Mouse (Mus musculus) MEL-GATA-1-ER (cell line): Measurements from ENCODE around the gene Cnr2.
"Not testable (repeated sequence)": the region's sequence is repeated elsewhere in the genome, so short reads cannot be mapped to it uniquely, and the experiment has no call there.

Experiments used
- DNase-seq: peaks from one replicate; pipeline ENCODE4 v3.0.0-alpha.2; 2012; ENCODE audit warnings: low read depth; ENCODE audit errors: extremely low read depth

Gene Cnr2

DNA sequence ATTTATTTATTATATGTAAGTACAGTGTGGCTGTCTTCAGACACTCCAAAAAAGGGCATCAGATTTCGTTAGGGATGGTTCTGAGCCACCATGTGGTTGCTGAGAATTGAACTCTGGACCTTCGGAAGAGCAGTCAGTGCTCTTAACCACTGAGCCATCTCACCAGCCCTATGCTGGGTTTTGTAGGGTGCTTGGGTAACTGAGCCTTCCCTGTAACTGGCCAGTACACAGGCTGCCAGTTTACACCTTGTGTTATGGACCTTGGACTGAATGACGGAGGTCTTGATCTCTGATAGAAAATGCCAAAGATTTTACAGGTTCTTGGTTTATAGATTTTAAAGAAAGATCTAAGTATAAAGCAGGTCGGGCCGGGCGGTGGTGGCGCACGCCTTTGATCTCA, 35.0 kb downstream of the Cnr2 start:
- DNase-seq, result no peak

DNA sequence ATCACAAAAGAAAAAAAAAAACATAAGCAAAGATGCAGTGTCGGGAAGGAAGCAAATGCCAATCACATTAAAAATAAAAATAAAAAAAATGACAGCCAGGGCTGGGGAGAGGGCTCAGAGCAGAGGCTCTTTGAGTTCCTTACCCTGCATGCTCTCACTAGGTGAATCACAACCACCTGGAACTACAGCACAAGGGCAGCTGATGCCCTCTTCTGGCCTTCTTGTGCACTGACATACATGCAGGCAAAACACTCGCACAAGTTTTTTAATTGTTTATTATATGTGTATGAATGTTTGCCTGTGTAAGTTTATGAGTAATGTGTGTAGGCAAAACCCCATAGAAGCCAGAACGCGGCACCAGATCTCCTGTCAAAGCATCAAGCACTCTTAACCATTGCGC, 36.6 kb downstream of the Cnr2 start:
- no peak for DNase-seq

DNA sequence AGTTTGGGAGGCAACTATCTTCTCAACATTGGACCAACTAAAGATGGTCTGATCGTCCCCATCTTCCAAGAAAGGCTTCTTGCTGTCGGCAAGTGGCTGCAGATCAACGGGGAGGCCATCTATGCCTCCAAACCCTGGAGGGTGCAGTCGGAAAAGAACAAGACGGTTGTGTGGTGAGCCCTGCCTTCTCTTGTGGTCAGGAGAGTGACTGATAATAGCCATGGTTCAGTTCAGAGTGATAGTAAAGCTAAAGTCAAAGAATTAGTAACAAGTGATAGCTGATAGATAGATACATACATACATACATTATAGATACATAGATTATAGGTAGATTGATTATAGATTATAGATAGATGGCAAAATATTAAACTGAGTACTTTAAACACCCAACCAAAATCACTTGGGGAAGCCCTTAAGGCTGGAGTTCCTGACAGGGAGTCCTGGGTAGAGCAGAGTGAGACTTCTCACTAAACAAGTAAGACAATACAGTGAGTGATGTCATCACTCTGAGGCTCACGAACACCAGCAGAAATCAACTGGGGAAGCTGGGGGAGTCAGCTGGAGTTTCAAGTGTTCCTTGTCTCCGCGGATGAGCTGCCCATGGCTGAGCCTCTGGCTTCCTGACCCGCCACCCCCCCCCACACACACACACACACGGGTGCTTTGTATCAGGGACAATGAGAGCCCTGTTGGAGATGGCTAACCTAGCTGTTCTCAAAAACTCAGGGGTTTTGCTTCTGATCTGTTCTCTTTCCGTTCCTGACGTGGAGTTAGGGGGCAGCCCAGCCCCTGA, 39.7 kb downstream of the Cnr2 start:
- no peak for DNase-seq

DNA sequence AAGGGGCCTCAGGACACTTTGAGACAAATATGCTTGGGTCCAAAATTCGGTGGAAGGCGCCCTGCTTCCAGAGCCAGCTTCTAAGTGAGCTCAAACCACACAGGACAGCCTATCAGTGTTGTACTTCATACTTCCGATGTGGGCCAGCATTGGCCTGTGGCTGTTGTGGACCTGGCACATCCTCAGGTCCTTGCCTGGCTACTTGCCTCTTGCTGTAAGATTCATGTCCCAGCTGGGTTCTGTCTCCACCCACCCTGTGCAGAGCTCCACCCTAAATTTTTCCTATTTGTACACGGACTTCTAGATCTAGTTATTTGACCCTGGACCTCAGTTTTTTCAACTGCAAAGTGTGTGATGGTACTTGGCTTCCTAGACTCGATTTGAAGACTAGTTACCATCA, 40.3 kb downstream of the Cnr2 start:
- no peak for DNase-seq

DNA sequence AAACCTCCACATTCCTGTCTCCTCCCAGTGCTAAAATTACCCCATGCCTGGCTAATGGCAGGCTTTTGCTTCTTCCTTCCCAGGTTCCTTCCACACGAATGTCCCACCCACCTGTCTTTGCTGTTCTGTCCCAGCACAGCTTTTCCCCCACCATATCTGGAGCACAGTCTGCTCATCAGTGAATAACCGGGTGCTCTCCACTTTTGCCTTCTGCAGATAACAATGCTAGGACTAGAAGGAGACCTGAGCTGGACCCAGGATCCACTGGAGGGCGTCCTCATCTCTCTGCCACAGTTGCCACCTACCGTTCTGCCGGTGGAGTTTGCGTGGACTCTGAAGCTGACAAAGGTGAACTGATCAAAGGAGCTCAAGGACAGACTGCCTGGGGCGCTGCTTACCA, 43.7 kb downstream of the Cnr2 start:
- DNase-seq, result no peak

DNA sequence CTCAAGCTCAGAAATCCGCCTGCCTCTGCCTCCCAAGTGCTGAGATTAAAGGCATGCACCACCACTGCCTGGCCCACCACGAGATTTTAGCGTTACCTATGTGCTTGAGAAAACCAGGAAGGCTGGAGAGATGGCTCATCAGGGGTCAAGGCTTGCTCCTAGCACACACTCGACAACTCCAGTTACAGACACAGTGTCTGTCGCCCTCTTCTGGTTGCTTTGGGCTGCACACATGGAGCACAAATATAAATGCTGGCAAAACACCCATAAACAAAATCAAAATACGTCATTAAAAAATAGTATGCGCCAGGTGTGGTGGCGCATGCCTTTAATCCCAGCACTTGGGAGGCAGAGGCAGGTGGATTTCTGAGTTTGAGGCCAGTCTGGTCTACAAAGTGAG, 45.8 kb downstream of the Cnr2 start:
- not testable (repeated sequence) for DNase-seq

DNA sequence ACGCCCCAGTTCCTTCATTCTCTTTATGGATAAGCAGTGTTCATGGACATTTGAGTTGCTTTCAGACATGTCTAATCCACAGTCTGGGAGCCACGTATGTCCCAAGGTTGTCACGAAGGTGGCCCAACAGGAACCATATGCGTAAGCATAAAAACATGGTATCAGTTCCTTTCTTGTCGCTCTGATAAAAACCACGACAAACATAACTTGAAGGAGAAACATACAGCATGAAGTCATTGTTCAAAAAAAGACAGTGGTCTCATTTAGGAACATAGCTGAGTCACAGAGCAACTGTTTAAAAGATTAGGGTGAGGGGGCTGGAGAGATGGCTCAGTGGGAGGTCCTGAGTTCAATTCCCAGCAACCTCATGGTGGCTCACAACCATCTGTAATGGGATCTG, 47.0 kb downstream of the Cnr2 start:
- DNase-seq, result no peak

DNA sequence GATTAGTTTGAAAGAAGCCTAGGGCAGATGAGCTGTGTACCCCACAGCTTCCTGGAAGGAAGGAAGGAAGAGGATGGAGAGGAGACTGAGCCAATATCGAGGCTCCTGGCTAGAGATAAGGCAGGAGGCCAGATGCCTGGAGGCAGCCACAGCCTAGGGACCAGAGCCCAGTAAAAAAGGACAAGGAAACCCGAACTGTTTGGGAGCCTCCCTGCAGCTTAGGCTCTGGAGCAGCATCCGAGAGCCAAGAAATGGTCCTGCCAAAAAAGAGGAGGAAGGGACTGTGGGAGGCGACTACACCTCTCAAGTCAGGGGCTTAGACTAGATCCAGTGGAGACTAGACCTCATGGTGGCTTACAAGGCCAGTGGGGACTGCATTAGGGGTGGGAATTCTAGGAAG, 48.2 kb downstream of the Cnr2 start:
- DNase-seq, result no peak

DNA sequence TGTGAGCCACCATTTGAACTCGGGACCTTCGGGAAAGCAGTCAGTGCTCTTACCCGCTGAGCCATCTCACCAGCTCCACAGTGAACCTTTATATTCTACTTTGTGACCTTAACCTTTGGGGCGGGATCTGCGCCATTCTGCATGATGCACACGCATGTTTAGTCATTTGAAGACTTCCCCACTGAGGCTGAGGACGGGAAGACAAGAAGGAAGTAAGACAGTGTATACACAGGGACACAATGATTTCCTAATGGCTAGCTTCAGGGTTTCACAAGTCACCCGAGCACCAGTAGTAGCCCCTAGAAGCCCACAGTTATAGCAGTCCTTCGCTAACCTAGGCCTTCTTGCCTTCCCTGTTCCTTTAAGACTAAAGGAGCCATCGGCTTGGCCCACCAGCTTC, 50.5 kb downstream of the Cnr2 start:
- no peak for DNase-seq

DNA sequence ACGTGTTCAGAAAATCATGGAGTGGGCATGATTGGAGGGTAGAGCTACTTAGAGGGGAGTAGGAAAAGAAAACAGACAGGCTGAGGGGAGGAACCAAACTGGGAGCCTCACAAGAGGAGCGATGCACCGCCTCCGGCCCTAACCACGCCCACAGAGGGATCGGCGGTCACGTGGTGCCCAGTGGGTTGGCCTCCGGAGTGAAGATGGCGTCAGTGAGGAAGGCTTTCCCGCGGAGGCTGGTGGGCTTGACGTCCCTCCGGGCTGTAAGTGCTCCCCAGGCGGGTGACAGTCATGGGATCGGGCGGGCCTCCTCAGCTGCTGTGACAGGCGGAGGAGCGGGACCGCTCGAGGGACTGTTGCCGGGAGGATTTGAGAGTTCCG, 51.1 kb downstream of the Cnr2 start, which contains the start of gene Hmgcl:
Gene Hmgcl (plus strand): TSS at position 171 of the 381 bp plus-strand sequence.
- peak; percentile 75 for DNase-seq

DNA sequence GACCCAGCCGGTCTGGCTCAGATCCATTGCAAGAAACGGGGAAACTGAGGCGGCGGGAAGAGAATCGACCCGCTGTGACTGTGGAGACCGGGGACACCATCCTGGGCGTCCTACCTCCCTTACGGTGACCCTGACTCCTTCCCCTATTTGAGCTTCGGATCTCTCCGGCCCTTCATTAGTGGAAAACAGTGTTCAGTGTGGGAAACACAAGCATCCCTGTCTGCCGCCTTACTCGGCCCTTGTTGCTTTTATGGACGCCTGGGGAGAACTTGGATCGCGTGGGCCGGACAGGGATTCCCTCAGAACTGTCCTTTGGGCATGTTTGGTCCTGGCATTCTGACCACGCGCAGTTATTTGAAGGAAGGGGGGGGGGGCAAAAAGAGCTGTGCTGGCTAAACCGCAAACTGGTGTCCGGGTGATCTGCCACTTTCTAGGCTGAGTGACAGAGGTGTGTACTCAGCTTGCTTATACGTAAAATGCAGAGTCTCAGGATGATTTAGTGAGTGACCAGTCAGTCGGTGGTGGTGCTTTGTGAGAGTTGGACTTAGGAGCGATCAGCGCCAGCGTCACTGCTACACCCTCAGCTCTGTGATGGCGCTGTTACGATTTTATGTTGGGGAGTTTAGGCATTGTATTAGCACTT, 51.6 kb downstream of the Cnr2 start:
- no peak for DNase-seq

DNA sequence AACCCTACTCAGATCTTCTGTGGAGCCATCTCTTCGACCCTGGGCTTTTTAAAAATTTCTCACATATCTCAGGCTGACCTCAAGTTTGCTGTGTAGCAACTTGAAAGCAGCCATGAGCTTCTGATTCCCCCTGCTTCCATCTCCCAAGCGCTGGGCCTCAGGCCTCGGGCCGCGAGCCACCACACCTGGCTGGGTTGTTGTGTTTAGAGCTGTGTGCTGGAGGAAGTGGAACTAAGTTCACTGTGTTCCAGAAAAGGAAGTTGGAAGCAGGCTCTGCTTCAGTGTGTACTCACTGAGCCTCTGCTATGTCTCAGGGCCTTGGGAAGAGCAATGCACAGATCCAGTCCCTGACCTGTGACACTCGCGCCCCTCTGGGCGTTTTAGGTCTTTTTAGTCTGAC, 52.9 kb downstream of the Cnr2 start:
- DNase-seq, result no peak

DNA sequence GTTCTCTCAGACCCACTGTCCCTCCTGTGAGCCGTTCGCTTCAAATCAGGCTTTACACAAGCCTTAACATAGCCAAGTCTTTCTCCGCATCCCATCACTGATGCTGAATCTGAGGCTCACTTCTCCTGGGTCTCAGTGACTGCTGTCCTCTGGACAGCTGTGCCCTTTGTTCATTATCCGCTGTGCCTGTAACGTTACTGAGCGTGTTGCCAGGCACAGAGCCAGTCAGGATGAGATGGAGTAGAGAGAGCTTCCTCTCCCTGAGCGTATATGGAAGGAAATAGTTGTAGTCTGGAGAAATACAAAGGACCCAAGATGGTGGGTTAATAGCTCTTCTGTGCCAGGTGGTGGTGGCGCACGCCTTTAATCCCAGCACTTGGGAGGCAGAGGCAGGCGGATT, 54.3 kb downstream of the Cnr2 start:
- DNase-seq, result no peak

DNA sequence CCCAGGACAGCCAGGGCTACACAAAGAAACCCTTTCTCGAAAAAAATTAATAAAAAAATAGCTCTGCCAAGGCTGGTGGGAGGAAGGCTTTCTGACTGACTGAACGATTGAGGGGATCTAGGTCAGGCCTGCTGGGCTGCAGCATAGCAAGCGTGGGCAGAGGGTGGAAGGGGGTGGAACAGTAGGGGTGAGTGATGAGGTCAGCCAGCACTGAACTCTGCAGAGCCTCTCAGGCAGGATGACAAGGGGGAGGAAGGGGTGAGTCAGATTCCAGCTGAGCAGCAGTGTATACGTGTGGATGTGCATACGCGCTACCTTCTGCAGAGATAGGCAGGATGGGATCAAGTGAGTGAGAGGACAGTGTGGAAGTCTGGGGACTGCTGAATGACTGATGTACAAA, 54.7 kb downstream of the Cnr2 start:
- DNase-seq, result no peak

DNA sequence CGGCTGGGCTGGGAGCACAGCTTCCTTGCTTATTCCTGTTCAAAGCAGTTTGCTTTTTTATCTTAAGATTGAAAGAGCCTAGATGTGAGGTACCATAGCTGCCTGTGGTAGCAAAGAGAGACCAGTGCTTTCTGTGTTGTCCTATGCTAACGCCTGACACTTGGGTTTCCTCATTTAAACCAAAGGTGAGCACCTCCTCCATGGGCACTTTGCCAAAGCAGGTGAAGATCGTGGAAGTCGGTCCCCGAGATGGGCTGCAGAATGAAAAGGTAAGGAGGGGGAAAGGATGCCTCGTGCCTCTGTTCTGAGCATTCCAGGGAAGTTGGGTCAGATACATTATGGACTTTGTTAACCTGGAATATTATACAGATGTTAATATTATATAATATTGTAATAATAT, 55.2 kb downstream of the Cnr2 start:
- no peak for DNase-seq

DNA sequence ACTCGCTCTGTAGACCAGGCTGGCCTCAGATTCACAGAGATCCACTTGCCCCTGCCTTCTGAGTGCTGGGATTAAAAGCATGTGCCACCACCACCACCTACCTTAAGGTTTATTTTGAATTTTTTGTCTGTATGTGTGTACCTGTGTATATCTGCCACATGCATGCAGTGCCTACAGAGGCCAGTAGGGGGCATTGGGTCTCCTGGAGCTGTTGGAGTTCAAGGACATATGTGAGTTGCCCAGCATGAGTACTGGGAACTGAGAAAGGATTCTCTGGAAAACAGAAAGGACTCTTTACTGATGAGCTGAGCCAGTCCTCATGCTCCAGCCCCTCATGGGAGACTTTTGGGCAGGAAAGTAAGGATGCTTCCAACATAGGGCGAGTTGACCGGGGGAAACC, 56.3 kb downstream of the Cnr2 start:
- no peak for DNase-seq

DNA sequence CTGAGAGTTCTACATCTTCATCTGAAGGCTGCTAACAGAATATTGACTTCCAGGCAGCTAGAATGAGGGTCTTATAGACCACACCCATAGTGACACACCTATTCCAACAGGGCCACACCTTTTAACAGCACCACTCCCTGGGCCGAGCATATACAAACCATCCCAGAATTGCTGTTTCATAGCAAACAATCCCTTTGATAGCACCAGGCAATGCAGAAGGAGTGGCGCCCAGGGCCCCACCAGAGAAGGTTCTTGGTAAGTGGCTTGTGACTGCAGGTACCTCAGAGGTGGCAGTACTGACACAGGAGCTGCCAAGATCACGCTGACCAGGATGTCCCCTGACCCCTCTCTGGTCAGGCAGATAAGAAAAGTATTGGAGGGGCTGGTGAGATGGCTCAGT, 58.0 kb downstream of the Cnr2 start:
- no peak for DNase-seq

DNA sequence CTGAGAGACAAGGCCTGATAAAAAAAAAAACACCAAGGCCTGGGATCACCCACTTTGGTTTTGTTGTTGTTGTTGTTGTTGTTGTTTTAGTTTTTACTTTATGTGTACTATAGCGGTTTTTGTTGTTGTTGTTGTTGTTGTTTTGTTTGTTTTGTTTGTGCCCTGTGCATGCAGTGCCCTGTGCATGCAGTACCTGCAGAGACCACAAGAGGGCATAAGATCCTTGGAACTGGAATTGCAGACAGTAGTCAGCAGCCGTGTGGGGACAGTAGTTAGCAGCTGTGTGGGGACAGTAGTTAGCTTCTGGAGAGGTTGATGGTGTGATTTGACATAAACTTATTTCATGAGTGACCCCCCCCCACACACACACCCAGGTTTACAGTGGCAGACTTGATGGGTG, 59.0 kb downstream of the Cnr2 start:
- no peak for DNase-seq

DNA sequence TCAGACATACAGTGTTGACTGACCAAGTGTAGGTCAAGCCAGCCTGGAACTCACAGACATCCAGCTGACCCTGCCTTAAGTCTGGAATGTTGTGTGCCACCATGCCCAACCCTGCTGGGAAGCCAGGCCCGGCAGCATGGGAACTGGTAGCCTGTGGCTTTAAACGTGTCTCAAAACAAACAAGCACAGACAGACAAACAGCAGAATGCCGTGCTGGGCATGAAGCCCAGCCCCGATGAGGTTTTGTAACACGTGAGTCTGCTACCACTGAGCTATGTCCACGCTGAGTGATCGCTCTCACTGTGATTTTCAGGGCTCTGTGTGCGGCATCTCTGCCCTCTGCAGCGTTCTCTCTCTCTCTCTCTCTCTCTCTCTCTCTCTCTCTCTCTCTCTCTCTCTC, 60.7 kb downstream of the Cnr2 start:
- DNase-seq, result no peak

DNA sequence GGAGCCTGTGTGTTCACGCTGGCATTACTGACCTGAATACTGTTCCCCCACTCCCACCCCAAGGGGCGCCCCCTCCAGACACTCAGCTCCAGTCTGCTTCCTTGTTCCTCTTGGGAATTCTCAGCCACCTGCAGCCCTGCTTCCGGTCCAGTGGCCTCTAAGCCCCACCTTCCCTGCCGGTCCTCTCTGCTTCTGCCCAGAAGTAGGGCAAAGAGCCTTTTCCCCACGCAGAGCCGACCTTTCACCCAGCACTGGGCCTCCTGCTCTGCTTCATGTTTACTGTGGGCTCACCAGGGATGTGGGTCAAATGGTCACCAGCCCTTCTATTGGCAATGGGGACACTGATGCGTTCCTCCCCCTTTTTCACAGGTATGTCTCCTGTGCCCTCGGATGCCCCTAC, 63.2 kb downstream of the Cnr2 start:
- no peak for DNase-seq

DNA sequence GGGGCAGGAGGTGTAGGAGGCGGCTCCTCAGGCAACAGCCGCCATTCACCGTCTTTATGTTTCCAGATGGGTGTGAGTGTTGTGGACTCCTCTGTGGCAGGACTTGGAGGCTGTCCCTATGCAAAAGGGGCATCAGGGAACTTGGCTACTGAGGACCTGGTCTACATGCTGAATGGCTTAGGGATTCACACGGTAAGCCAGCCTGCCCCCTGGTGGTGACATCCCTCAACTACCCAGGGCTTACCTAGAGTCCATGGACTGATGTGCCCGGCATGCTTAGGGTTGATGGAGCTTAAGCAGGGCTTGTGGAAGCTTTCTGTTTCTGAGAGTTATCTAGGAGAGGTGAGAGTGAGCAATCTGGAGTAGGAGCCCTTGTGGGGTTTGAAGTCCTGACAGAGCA, 65.5 kb downstream of the Cnr2 start:
- DNase-seq, result peak; percentile 64

DNA sequence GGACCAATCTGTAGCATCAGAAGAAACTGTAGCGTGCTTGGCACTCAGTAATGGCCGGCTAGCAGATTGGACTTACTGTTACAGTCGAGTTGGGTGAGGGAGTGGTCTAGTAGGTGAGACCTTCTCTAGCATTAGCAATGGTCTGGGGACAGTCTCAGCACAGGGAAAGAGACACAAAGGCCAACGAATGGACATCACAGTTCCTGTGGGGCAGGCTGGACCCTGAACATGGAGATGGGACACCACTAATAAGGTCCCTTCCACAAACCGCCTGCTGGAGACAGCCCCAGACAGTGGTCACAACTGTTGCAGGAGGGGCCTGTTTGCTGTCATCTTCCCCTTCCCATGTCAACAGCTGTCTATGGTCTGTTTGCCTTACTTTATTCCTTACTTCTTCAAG, 66.5 kb downstream of the Cnr2 start:
- DNase-seq, result no peak

DNA sequence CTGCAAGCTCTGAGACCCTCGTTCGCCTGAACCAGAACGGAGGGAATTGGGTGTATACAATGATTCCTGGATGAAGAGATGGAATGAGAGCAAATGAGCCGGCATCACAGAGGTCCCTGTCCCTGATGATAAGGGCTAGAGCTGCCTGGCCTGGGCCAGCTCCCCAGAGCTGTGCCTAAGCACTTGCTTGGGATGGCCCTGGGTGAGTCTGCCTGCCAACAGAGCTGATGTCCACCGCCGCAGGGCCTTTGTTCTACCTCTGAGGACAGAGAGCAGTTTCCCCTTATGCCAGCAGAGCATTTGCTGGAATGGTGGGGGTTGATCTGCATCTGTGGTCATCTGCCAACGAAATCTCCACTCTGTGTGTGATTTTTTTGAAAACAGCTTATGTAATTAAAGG, 67.0 kb downstream of the Cnr2 start:
- no peak for DNase-seq
